Mouse (Mus musculus) heart, embryonic 15.5 days (tissue): Measurements from ENCODE around the gene Maneal. TPM values are rescaled to one million over a fixed set of nuclear protein-coding genes. Genes with fewer than 3 reads are reported as not detected.

Experiments used
- ATAC-seq: fragments of 200-750 bp; cut with Nextera tagmentation; replicated peaks from 2 replicates; pipeline ENCODE4 v1.8.0; 2017; ENCODE audit warnings: low read depth, moderate TSS enrichment; ENCODE audit not compliant: insufficient number of reproducible peaks, insufficient read depth, low FRiP score
- H3K27ac ChIP-seq: fragments of 300-500 bp; sonication (generic); 2 replicates; pipeline ENCODE4 v1.5.1; 2015; ENCODE audit warnings: mild to moderate bottlenecking, inconsistent platforms
- H3K27me3 ChIP-seq: fragments of 300-500 bp; sonication (generic); 2 replicates; pipeline ENCODE4 v1.6.1; 2015; ENCODE audit warnings: inconsistent platforms
- H3K36me3 ChIP-seq: fragments of 300-500 bp; sonication (generic); 2 replicates; pipeline ENCODE4 v1.6.1; 2015; ENCODE audit warnings: mild to moderate bottlenecking, inconsistent platforms
- H3K4me1 ChIP-seq: fragments of 300-500 bp; sonication (generic); replicated peaks from 2 replicates; pipeline ENCODE4 v1.6.1; 2015; ENCODE audit warnings: inconsistent platforms
- H3K4me2 ChIP-seq: fragments of 300-500 bp; sonication (generic); 2 replicates; pipeline ENCODE4 v1.6.1; 2015; ENCODE audit warnings: inconsistent platforms, mild to moderate bottlenecking, moderate library complexity
- H3K4me3 ChIP-seq: fragments of 300-500 bp; sonication (generic); 2 replicates; pipeline ENCODE4 v1.5.1; 2015; ENCODE audit warnings: mild to moderate bottlenecking, inconsistent platforms
- H3K9ac ChIP-seq: fragments of 300-500 bp; sonication (generic); 2 replicates; pipeline ENCODE4 v1.6.1; 2015; ENCODE audit warnings: mild to moderate bottlenecking, inconsistent platforms
- H3K9me3 ChIP-seq: fragments of 300-500 bp; sonication (generic); replicated peaks from 2 replicates; pipeline ENCODE4 v1.6.1; 2016; ENCODE audit warnings: inconsistent platforms
- WGBS: fragments of 180-500 bp; shearing (Covaris S2); methylation state at CpG from one replicate; pipeline ENCODE4 v1.1.7; 2015; ENCODE audit warnings: mixed read lengths; 5-methylcytosine and 5-hydroxymethylcytosine counted together
- polyA plus RNA-seq: library from polyadenylated mRNA; unstranded; fragments of >200 nt; fragmentation: Nextera tagmentation; extraction: Ambion mirVana; gene quantifications from 2 replicates; pipeline ENCODE4 v1.2.1, GENCODE M21; 2015

Maneal gene
- 0.16 TPM in 1 of 2 replicates, not detected in the other for polyA plus RNA-seq

GRCm38 (mm10) chr4:124861283-124862188, at the start of gene Maneal:
TSS of gene Maneal (minus strand) at chr4:124862171.
- H3K4me2 ChIP-seq = peak within 1 kb of the TSS; percentile 80
- peaks cover 13% of the 10 kb centered on the region for H3K4me1 ChIP-seq
- WGBS = 5% methylated on average over 43 of the region's 77 CpGs
- H3K4me3 ChIP-seq = peak within 1 kb of the TSS; percentile 48
- peaks cover 37% of the 10 kb centered on the region for H3K27me3 ChIP-seq
- peak; percentile 47 for ATAC-seq
- no peak within 1 kb of the TSS for H3K27ac ChIP-seq
- no peak within 1 kb of the TSS for H3K9ac ChIP-seq
- no peaks in the 10 kb centered on the region; the same call in 1 of the 2 replicates for H3K36me3 ChIP-seq
- H3K9me3 ChIP-seq = no peaks in the 10 kb centered on the region

GRCm38 (mm10) chr4:124905971-124906822, 44.2 kb upstream of the Maneal start:
- Histone ChIP-seq H3K4me1 (peaks cover 7% of the 10 kb centered on the region), H3K27ac (no peak overlapping the region), H3K36me3 (no peaks in the 10 kb centered on the region), H3K27me3 (peaks cover 31% of the 10 kb centered on the region), H3K9me3 (no peaks in the 10 kb centered on the region), H3K4me2 (peak overlapping the region; percentile 38), H3K4me3 (peak overlapping the region; percentile 12; the same call in 1 of the 2 replicates), H3K9ac (no peak overlapping the region)
- WGBS = 11% methylated on average over 21 of the region's 21 CpGs
- ATAC-seq = 0 out of 2 replicates have a peak, but pooled peaks have one; percentile 39

GRCm38 (mm10) chr4:124905417-124905816, 43.4 kb upstream of the Maneal start:
- peaks cover 31% of the 10 kb centered on the region for H3K27me3 ChIP-seq
- peaks cover 7% of the 10 kb centered on the region for H3K4me1 ChIP-seq
- no peaks in the 10 kb centered on the region for H3K36me3 ChIP-seq
- 69% methylated on average over 4 of the region's 4 CpGs for WGBS
- no peak overlapping the region for H3K4me3 ChIP-seq
- H3K9me3 ChIP-seq = no peaks in the 10 kb centered on the region
- H3K9ac ChIP-seq = no peak overlapping the region
- H3K4me2 ChIP-seq = no peak overlapping the region
- no peak for ATAC-seq
- no peak overlapping the region for H3K27ac ChIP-seq

GRCm38 (mm10) chr4:124899906-124900305, 37.9 kb upstream of the Maneal start:
- Histone ChIP-seq H3K4me2 (no peak overlapping the region), H3K9ac (no peak overlapping the region), H3K36me3 (no peaks in the 10 kb centered on the region), H3K4me1 (peaks cover 2% of the 10 kb centered on the region), H3K9me3 (no peaks in the 10 kb centered on the region), H3K27me3 (peaks cover 63% of the 10 kb centered on the region), H3K4me3 (no peak overlapping the region), H3K27ac (no peak overlapping the region)
- 49% methylated on average over 5 of the region's 5 CpGs for WGBS
- no peak for ATAC-seq

GRCm38 (mm10) chr4:124898428-124898827, 36.5 kb upstream of the Maneal start:
- no peak overlapping the region for H3K4me2 ChIP-seq
- peaks cover 8% of the 10 kb centered on the region for H3K4me1 ChIP-seq
- no peak overlapping the region for H3K9ac ChIP-seq
- no peak overlapping the region for H3K4me3 ChIP-seq
- ATAC-seq = no peak
- no peak overlapping the region for H3K27ac ChIP-seq
- no peaks in the 10 kb centered on the region for H3K36me3 ChIP-seq
- 57% methylated on average over 10 of the region's 10 CpGs for WGBS
- H3K9me3 ChIP-seq = no peaks in the 10 kb centered on the region
- H3K27me3 ChIP-seq = peaks cover 73% of the 10 kb centered on the region

GRCm38 (mm10) chr4:124894508-124895428, 32.8 kb upstream of the Maneal start:
- H3K4me1 ChIP-seq = peaks cover 8% of the 10 kb centered on the region
- peaks cover 82% of the 10 kb centered on the region for H3K27me3 ChIP-seq
- H3K4me3 ChIP-seq = peak overlapping the region; percentile 49
- H3K9me3 ChIP-seq = no peaks in the 10 kb centered on the region
- 2% methylated on average over 83 of the region's 83 CpGs for WGBS
- H3K36me3 ChIP-seq = no peaks in the 10 kb centered on the region
- peak; percentile 39; the same call in 1 of the 2 replicates for ATAC-seq
- H3K27ac ChIP-seq = no peak overlapping the region
- no peak overlapping the region for H3K9ac ChIP-seq
- H3K4me2 ChIP-seq = peak overlapping the region; percentile 76

- Histone ChIP-seq H3K4me3 (no peak overlapping the region), H3K4me1 (peaks cover 8% of the 10 kb centered on the region), H3K9ac (no peak overlapping the region), H3K27ac (no peak overlapping the region), H3K9me3 (no peaks in the 10 kb centered on the region), H3K27me3 (peaks cover 79% of the 10 kb centered on the region), H3K36me3 (no peaks in the 10 kb centered on the region), H3K4me2 (no peak overlapping the region)
- 40% methylated on average over 6 of the region's 6 CpGs for WGBS
- no peak for ATAC-seq
Measured at GRCm38 (mm10) chr4:124893769-124894168, 31.8 kb upstream of the Maneal start.

GRCm38 (mm10) chr4:124890831-124891230, 28.9 kb upstream of the Maneal start:
- no peak overlapping the region for H3K9ac ChIP-seq
- 71% methylated on average over 5 of the region's 5 CpGs for whole genome bisulfite sequencing
- H3K27ac ChIP-seq = no peak overlapping the region
- no peak overlapping the region for H3K4me3 ChIP-seq
- H3K9me3 ChIP-seq = no peaks in the 10 kb centered on the region
- H3K27me3 ChIP-seq = peaks cover 88% of the 10 kb centered on the region
- no peaks in the 10 kb centered on the region for H3K36me3 ChIP-seq
- no peak for ATAC-seq
- no peak overlapping the region for H3K4me2 ChIP-seq
- H3K4me1 ChIP-seq = peaks cover 8% of the 10 kb centered on the region

GRCm38 (mm10) chr4:124889935-124890334, 28.0 kb upstream of the Maneal start:
- ATAC-seq = no peak
- H3K36me3 ChIP-seq = no peaks in the 10 kb centered on the region
- H3K9me3 ChIP-seq = no peaks in the 10 kb centered on the region
- H3K27ac ChIP-seq = no peak overlapping the region
- peaks cover 6% of the 10 kb centered on the region for H3K4me1 ChIP-seq
- 75% methylated on average over 2 of the region's 2 CpGs for WGBS
- H3K9ac ChIP-seq = no peak overlapping the region
- peaks cover 87% of the 10 kb centered on the region for H3K27me3 ChIP-seq
- H3K4me3 ChIP-seq = no peak overlapping the region
- no peak overlapping the region for H3K4me2 ChIP-seq

- ATAC-seq = no peak
- Histone ChIP-seq H3K36me3 (no peaks in the 10 kb centered on the region), H3K27ac (no peak overlapping the region), H3K9ac (no peak overlapping the region), H3K4me3 (no peak overlapping the region), H3K27me3 (peaks cover 84% of the 10 kb centered on the region), H3K9me3 (no peaks in the 10 kb centered on the region), H3K4me2 (no peak overlapping the region), H3K4me1 (no peaks in the 10 kb centered on the region)
- WGBS = 64% methylated on average over 7 of the region's 7 CpGs
Measured at GRCm38 (mm10) chr4:124888702-124889101, 26.7 kb upstream of the Maneal start.
